12 mouse cellular contexts compared by ENCODE assay signal in genomic region chr6:34480749-34481148, GRCm38 (mm10). TPM values are rescaled to one million over a fixed set of nuclear protein-coding genes. Genes with fewer than 3 reads are reported as not detected.
DNase-seq lines count a peak whose midpoint lies in the region; ATAC-seq and TF ChIP-seq lines count a peak whose summit lies in the region.
"Had no signal": no experiment of that assay in that cellular context is flagged by ENCODE, and none has a peak within 500 bp of the region (broad histone marks: within the 10 kb centered on the region; RNA-seq: fewer than 3 reads in every experiment).

No protein-coding gene starts in this region.

- 0 out of 2 replicates have a peak overlapping the region, but pooled peaks have one; percentile 20 for H3K27ac ChIP-seq in heart, embryonic 13.5 days (replicated peaks)
- H3K27ac ChIP-seq in lung, postnatal 0 days (ENCODE audit: low read length): no peak overlapping the region
- H3K27ac ChIP-seq in intestine, embryonic 16.5 days (ENCODE audit: low read length): peak overlapping the region; percentile 65

- WGBS in heart, embryonic 13.5 days: 30% methylated on average over 4 of the region's 4 CpGs
- WGBS in lung, postnatal 0 days: 4% methylated on average over 4 of the region's 4 CpGs
- 24% methylated on average over 4 of the region's 4 CpGs for WGBS in intestine, embryonic 16.5 days

- no peaks in the 10 kb centered on the region for H3K36me3 ChIP-seq in heart, embryonic 13.5 days
- H3K36me3 ChIP-seq in lung, postnatal 0 days (ENCODE audit: insufficient read depth, low read length): no peaks in the 10 kb centered on the region
- no peaks in the 10 kb centered on the region for H3K36me3 ChIP-seq in intestine, embryonic 16.5 days (ENCODE audit: control insufficient read depth, insufficient read depth, low read length)

- H3K4me3 ChIP-seq in heart, embryonic 13.5 days: peak overlapping the region; percentile 15; the same call in 1 of the 2 replicates
- no peak overlapping the region for H3K4me3 ChIP-seq in lung, postnatal 0 days (ENCODE audit: low read depth, low read length)
- no peak overlapping the region for H3K4me3 ChIP-seq in intestine, embryonic 16.5 days (ENCODE audit: low read length)

- no peaks in the 10 kb centered on the region for H3K9me3 ChIP-seq in heart, embryonic 13.5 days
- H3K9me3 ChIP-seq in lung, postnatal 0 days (ENCODE audit: low read length): no peaks in the 10 kb centered on the region
- H3K9me3 ChIP-seq in intestine, embryonic 16.5 days (ENCODE audit: control insufficient read depth, low read length): no peaks in the 10 kb centered on the region

- peak overlapping the region; percentile 93 for H3K4me2 ChIP-seq in heart, embryonic 13.5 days
- no peak overlapping the region for H3K4me2 ChIP-seq in lung, postnatal 0 days (replicated peaks; ENCODE audit: low read depth, low read length)
- no peak overlapping the region for H3K4me2 ChIP-seq in intestine, embryonic 16.5 days (ENCODE audit: low read depth, low read length)

- DNase-seq in heart, postnatal 14 days: no peak
- DNase-seq in lung, postnatal 0 days (ENCODE audit: low spot score): peak; percentile 65
- DNase-seq in lung, postnatal 14 days: no peak
- no peak for DNase-seq in embryo, embryonic 9.5 days (ENCODE audit: extremely low spot score)
- no peak for DNase-seq in thymus, postnatal 0 days (ENCODE audit: low spot score)
- DNase-seq: cerebellum, adult 11-12 months; gastrocnemius, postnatal 36 days; left cerebral cortex, postnatal 4 days; retina, postnatal 1 day had no signal

- TF ChIP-seq EP300 in lung, postnatal 0 days (IDR thresholded peaks at IDR 0.05): peak; percentile 53

- H3K27me3 ChIP-seq in heart, embryonic 13.5 days (replicated peaks): no peaks in the 10 kb centered on the region
- H3K27me3 ChIP-seq in lung, postnatal 0 days (replicated peaks; ENCODE audit: insufficient read depth, low read length): no peaks in the 10 kb centered on the region
- H3K27me3 ChIP-seq in intestine, embryonic 16.5 days (replicated peaks; ENCODE audit: control insufficient read depth, insufficient read depth, low read length): no peaks in the 10 kb centered on the region

- no peak overlapping the region for H3K9ac ChIP-seq in heart, embryonic 13.5 days
- H3K9ac ChIP-seq in lung, postnatal 0 days (replicated peaks; ENCODE audit: low read depth): no peak overlapping the region
- H3K9ac ChIP-seq in intestine, embryonic 16.5 days (ENCODE audit: low read depth, low read length): no peak overlapping the region

- peaks cover 48% of the 10 kb centered on the region for H3K4me1 ChIP-seq in heart, embryonic 13.5 days
- peaks cover 10% of the 10 kb centered on the region; the same call in 1 of the 2 replicates for H3K4me1 ChIP-seq in lung, postnatal 0 days (ENCODE audit: insufficient read depth, low read depth, low read length)
- H3K4me1 ChIP-seq in intestine, embryonic 16.5 days (ENCODE audit: control insufficient read depth, insufficient read depth, low read length): peaks cover 26% of the 10 kb centered on the region

- no peak for TF ChIP-seq CTCF in lung, postnatal 0 days (IDR thresholded peaks at IDR 0.05)

- ATAC-seq in heart, embryonic 13.5 days (ENCODE audit: extremely low read depth, insufficient number of reproducible peaks, low FRiP score, low TSS enrichment): no peak
- ATAC-seq in lung, postnatal 0 days: no peak
- ATAC-seq in intestine, embryonic 16.5 days: peak; percentile 40
- ATAC-seq: activated CD4-positive, CD25-positive, alpha-beta regulatory T cell, adult 4 months had no signal

- intact Hi-C loops in heart, postnatal 14 days (cut with DNase I): no loop called here

RNA-seq across cellular contexts. Expression of gene Bpgm, which starts 4.7 kb away (rescaled TPM):
- 69.1 and 111 TPM in 2 replicates for polyA plus RNA-seq in heart, embryonic 13.5 days (2015; fragmentation: Nextera tagmentation; extraction: Ambion mirVana)
- 100 to 1,000 TPM; 122 to 139 TPM for total RNA-seq in heart, postnatal 14 days (2021)
- 66.6 and 69.7 TPM in 2 replicates for polyA plus RNA-seq in lung, postnatal 0 days (2015; fragmentation: Nextera tagmentation; extraction: Ambion mirVana)
- 49.3 and 54.4 TPM in 2 replicates for polyA plus RNA-seq in intestine, embryonic 16.5 days (2015; fragmentation: Nextera tagmentation; extraction: Ambion mirVana)
- 38.0 and 39.0 TPM in 2 replicates for polyA plus RNA-seq in thymus, postnatal 0 days (2015; fragmentation: Nextera tagmentation; extraction: Ambion mirVana)
